Mouse (Mus musculus) bone marrow macrophage, adult 2 months (primary cell): ENCODE data around the gene Larp1.

Experiments
- CTCF ChIP-seq: IDR thresholded peaks from 2 replicates; pipeline ENCODE4 v1.5.1; 2012; ENCODE audit warnings: low read depth, mild to moderate bottlenecking, low read length, moderate library complexity
- POLR2A ChIP-seq: IDR thresholded peaks from 2 replicates; pipeline ENCODE4 v1.6.1; 2012; ENCODE audit warnings: mild to moderate bottlenecking, low read depth, low read length, borderline replicate concordance

- TF ChIP-seq CTCF (no peak), POLR2A (no peak)
Measured at GRCm38 (mm10) chr11:58107009-58107408, 98.1 kb downstream of the Larp1 start.
